Mouse (Mus musculus): ENCODE measurements at regions not wholly inside any gene's neighbourhood (a gene's known extent, or its start where the extent isn't known, plus 50 kb on each side); places are given as distances from the start of the nearest gene placed in this dataset.

- no peak for DNase-seq (ENCODE audit: extremely low spot score in 1 of 2, low spot score in 1 of 2)
Observed at GRCm38 (mm10) chr3:39062415-39062814, 175.7 kb downstream of the Fat4 start.

DNA sequence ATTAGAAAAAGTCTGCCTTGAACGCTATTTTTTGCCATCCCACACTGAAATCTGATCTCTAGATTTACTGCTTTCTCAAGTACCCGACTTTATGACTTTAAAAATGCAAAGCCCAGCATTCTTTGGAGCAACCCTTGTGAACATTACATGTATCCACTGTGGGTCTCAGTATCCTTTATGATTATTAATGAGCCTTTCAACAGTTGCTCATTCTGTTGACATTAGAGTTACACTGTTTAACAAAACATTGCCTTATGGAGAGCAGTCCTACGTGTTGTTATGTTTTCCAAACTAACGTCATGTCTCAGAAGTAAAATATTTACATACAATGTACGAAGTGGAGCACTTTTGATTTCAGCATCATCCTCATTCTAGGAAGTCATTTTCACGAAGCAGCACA lies 178.7 kb downstream of the Fat4 start:
- DNase-seq (ENCODE audit: extremely low spot score in 1 of 2, low spot score in 1 of 2), result no peak

DNA sequence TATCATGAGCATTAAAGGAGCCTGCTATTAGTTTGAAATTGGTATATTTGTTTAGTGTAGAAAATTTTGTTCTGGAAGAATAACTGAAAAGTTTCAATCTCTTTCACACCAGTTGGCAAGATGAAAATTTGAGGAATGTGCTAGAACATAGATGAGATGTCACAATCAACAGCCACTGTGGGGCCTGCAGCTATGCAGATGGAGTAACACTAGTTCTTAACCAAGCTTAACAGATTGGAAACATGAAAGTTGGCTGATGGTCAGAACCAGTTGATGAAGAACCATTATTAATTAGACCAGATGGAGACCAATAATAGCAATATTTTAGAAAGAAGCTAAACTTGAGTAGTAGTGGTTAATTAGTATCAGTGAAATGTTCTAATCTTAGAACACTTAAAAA lies 182.3 kb downstream of the Fat4 start:
- DNase-seq (ENCODE audit: extremely low spot score in 1 of 2, low spot score in 1 of 2), result no peak

DNA sequence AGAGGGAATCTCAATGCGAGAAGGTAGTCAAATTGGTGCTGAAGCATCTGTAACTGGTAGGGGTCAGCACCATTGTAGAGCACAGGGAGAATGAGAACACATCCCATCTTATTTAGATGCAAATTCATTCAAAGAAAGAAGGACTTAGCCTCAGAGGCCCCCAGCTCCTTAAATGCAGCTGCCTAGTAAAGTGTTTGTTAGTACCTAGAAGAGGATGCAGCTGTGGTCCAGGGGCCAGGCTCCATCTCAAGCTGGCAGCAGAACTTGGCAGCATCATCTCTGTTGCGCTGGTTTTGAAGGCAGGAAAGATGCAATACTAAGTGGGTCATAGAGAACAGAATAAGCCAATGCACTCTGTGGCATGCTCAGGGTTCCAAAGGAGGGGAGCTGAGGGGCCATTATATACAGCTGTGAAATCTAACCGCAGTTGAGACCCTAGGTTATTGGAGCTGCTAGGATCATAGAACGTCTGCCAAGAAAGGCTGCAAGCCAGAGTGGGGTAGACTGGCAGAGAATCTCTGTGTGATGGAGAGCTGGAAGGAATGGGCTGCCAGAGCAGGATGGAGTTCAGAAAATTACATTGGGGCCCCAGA lies 196.0 kb downstream of the Fat4 start:
- no peak for DNase-seq (ENCODE audit: extremely low spot score in 1 of 2, low spot score in 1 of 2)

DNA sequence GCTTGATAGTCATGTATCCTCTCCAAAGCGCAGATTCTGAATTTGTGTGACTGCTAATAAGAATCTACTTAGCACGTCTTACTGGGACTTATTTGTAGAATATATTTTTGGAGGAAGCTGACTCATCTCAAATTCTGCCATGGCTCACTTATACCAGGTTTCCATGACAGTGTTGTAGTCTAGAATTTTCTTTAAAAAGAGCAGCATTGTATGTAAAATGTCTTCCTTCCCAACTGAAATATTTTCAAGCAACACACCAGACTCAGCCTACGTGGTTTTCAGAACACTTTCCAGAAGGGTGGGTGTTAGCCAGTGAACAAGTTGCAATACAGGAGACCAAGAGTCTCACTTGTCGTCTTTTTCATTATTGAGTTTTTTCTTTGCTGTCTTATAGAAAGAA lies 202.2 kb downstream of the Fat4 start:
- DNase-seq (ENCODE audit: extremely low spot score in 1 of 2, low spot score in 1 of 2), result no peak

DNA sequence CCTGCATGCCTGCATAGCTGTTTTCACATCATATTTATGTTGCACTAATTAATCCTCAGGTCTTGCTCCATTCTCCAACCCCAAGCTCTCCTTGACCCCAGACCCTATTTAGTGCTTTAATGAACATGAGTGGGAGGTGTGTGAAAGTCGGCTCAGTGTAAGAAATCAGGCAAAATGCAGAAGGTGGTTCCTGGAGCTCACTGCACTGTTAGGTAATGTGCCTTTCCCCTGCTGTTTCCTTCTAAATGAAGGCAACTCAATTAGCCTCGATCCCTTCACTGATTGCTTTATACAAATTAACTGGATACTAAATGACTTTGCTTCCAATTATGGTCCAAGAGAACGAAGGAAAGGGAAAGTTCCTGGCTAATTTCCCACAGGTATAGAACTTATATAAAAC lies 215.6 kb downstream of the Fat4 start:
- no peak for DNase-seq (ENCODE audit: extremely low spot score in 1 of 2, low spot score in 1 of 2)

DNA sequence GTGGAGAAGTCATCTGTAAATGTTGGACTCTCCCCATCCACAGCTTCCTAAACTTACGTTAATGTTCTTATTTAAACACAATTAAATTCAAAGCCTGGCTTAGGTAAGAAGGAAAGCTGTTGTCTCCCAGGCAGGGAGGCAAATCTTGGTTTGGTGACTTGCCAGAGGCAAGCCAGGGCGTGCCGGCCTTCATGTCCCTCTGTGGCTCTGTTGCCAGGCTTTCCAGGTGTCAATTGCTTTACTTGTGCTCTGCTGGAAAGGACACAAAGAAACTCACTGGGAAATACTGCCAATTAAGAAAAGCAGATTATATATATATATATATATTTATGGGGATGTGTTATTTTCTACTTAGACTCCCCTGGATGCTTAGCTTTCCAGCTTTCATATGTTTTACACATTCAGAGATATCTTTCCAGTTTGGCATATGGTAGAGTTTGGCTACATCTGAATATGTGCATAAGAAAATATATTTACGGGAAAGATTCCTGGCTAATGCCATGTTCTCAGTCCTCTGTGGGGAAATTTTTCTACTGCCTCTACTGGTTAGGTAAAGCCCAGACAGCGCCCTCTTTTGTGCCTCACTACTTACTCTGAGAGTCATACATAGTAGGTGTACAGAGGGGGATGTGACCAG lies 223.1 kb downstream of the Fat4 start:
- no peak for DNase-seq (ENCODE audit: extremely low spot score in 1 of 2, low spot score in 1 of 2)

DNA sequence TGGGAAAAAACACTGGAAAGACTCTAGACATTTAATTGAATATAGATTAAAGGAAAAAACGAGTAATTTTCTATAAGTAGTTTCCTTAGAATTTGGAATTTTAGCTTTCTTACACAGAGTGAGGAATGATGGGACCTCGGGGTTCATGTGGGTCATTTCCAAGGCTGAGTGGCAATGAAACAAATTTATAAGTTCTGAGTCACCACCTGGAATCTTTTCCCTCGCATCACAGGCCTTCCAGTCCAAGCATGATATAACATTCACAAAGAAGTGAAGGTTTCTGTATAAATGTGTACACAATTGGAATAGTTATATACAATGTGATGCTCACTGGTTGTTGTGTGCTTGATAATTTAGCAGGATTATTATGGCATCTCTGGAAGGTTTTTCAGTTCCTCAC lies 227.3 kb downstream of the Fat4 start:
- DNase-seq (ENCODE audit: extremely low spot score in 1 of 2, low spot score in 1 of 2), result no peak

DNA sequence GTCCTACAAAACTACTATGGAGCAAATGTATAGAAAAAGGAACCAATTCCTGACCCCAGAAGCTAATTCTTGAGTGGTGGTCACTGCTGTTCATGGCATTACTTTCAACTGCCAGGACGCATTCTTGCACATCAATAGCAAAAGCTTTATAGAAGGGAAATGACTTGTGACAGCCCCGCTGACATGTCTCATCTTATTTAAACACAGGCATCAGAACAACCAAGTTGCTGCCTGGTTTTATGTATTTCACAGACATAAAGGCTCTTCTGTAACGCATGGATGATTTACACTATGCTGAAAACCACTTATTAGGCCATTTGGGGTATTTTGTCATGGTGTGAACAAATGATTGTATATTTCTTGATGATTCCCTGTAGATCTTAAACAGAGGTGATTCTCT lies 228.1 kb downstream of the Fat4 start:
- DNase-seq (ENCODE audit: extremely low spot score in 1 of 2, low spot score in 1 of 2), result no peak

GRCm38 (mm10) chr3:39115441-39115840 lies 228.7 kb downstream of the Fat4 start:
- no peak for DNase-seq (ENCODE audit: extremely low spot score in 1 of 2, low spot score in 1 of 2)

- no peak for DNase-seq (ENCODE audit: extremely low spot score in 1 of 2, low spot score in 1 of 2)
Observed at GRCm38 (mm10) chr3:39122250-39122649, 235.5 kb downstream of the Fat4 start.

- no peak for DNase-seq (ENCODE audit: extremely low spot score in 1 of 2, low spot score in 1 of 2)
Observed at GRCm38 (mm10) chr3:39130532-39130931, 243.8 kb downstream of the Fat4 start.

DNA sequence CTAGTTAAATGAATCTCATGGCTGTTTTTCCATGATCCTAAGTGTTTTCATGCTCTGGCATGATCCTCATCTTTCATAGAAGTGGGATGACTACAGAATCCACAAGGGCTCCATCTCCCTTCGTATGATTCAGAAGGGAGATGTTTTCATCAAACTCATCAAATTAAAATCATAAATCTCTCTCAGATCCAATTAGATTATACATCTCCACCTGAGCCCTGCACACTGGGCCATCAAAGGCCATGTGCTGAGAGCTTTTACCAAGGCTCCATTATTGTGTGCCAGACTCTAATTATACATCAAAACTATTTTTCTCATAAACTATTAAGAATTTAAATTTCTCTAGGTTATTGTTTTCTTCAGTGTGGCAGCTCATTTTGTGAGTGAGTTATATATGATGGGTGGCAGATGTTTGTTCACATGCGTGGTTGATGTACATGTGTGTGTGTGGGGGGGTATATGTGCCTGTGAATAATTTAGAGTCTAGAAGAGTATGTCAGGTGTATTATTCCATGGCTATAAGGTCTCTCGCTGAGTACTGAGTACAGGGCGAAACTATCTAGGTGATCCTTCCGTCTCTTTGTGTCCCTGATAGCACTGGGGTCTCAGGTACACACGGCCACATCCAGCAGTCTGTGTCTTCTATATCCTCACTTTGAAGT lies 278.4 kb downstream of the Fat4 start:
- DNase-seq (ENCODE audit: extremely low spot score in 1 of 2, low spot score in 1 of 2), result no peak

GRCm38 (mm10) chr3:39182646-39183045 lies 295.9 kb downstream of the Fat4 start:
- no peak for DNase-seq (ENCODE audit: extremely low spot score in 1 of 2, low spot score in 1 of 2)

- DNase-seq (ENCODE audit: extremely low spot score in 1 of 2, low spot score in 1 of 2), result no peak
Observed at GRCm38 (mm10) chr3:39195102-39195501, 308.4 kb downstream of the Fat4 start.

- DNase-seq (ENCODE audit: extremely low spot score in 1 of 2, low spot score in 1 of 2), result no peak
Observed at GRCm38 (mm10) chr3:39202662-39203061, 315.9 kb downstream of the Fat4 start.

- no peak for DNase-seq (ENCODE audit: extremely low spot score in 1 of 2, low spot score in 1 of 2)
Observed at GRCm38 (mm10) chr3:39208651-39209050, 321.9 kb downstream of the Fat4 start.

DNA sequence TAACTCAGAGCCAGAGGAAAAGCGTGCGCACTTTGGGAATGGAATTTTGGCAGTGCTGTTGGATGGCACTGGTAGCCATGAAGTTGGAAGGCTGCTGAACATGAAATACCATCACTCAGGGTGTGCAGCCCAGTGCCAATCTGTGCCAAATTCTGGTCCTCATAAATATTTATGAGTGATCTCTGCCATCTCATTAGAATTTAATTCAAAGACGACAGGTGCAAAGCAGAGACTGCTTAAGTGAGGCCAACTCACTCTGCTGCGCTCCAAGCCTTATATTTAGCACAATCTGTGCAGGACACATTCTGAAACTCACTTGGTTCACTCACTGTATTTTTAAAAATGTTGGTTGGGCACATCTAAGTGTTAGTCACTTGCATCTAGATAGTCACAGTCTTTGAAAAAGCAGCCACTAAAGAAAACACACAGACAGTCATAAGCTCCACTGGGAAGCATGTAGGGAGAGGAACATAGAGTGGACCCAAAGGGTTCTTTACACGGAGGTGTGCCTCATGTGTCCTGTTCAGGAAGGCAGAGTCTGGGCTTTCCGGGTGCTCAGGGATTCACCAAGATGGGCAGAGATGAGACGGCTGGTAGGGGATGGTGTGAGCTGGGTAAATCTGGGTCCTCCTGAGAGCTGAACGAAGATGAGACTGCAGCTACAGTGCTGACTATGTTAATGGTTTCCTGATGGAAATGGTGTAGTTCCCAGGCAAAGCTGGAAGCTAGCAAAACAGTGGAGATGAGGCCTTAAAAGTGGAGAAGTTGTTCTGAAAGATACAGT lies 322.8 kb downstream of the Fat4 start:
- DNase-seq (ENCODE audit: extremely low spot score in 1 of 2, low spot score in 1 of 2), result no peak

DNA sequence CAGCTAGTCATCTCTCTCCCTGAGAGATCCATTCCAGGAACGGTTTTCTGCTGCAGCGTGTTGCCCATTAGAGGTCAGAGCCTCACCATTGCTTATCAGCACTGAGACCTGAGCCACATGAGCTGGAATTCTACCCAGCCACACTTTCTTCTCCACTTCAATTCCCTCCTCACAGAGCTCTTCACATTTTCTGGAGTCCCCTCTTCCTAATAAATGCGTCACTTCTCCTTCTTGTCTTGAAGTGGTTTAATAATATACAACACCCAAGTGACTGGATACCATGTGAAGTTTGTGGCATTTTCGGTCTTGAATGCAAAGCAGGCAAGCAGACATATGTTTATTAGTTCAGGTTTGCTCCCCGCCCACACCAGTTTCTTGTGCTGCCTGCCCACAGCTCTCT lies 324.9 kb downstream of the Fat4 start:
- DNase-seq (ENCODE audit: extremely low spot score in 1 of 2, low spot score in 1 of 2), result no peak

DNA sequence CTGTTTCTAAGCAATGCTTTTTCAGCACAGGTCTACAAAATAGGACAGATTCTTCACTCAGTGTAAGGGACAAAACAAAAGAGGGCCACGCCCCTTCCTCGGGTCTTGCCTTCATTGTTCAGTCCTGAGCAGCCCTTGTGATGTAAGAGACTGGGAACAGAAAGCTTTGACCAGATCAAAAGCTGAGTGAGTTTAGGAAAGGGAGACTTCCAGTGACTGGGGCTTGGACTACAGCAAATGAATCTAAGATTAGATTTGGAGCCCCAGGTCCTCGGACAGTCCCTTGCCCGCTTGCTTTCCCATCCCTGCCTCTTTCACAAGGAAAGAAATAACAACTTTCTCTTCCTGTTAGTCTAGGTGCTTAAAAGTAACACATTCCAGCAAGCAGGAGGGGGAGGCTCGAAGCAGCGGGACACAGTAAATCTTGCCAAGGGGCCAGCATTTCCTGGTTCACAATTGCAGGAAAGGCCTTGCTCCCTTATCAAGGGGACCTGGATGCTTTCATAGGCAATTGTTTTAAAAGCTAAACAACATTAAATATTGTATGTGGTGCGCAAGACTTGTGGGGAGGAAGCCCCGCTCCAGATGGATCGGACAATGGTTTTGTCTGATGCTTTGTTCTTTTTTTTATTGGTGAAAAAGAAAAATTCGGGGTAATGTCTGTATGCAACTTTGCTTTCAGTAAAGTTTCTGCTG lies 333.4 kb downstream of the Fat4 start:
- DNase-seq (ENCODE audit: extremely low spot score in 1 of 2, low spot score in 1 of 2), result no peak

DNA sequence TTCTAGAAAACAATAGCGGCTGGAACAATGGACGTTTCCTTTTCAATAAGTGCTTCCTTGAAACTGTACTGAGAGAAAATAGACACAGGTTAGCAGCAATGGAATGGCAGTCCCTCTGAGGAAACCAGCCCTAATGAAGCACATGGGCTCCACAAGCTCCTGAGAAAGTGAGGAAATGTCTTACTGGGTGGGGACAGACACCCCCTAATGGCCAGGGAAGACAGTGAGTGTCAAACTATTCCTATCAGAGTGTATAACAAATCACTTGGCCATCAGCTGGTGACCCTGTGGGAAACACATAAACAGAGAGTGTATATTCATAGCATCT lies 333.9 kb downstream of the Fat4 start:
- DNase-seq (ENCODE audit: extremely low spot score in 1 of 2, low spot score in 1 of 2), result no peak
